Mouse (Mus musculus) hindbrain, embryonic 15.5 days (tissue): ENCODE data around the gene Sntg2. TPM values are rescaled to one million over a fixed set of nuclear protein-coding genes. Genes with fewer than 3 reads are reported as not detected.

Experiments
- ATAC-seq: fragments of 200-750 bp; cut with Nextera tagmentation; 2 replicates; pipeline ENCODE4 v1.8.0; 2017; ENCODE audit warnings: low read depth, moderate number of reproducible peaks, moderate TSS enrichment; ENCODE audit not compliant: low FRiP score
- H3K27ac ChIP-seq: fragments of 300-500 bp; sonication (generic); replicated peaks from 2 replicates; pipeline ENCODE4 v1.5.1; 2015; ENCODE audit warnings: mild to moderate bottlenecking, inconsistent platforms
- H3K27me3 ChIP-seq: fragments of 300-500 bp; sonication (generic); 2 replicates; pipeline ENCODE4 v1.6.1; 2015; ENCODE audit warnings: control low read depth, inconsistent platforms
- H3K36me3 ChIP-seq: fragments of 300-500 bp; sonication (generic); 2 replicates; pipeline ENCODE4 v1.6.1; 2015; ENCODE audit warnings: control low read depth, inconsistent platforms
- H3K4me1 ChIP-seq: fragments of 300-500 bp; sonication (generic); replicated peaks from 2 replicates; pipeline ENCODE4 v1.6.1; 2015; ENCODE audit warnings: control low read depth, inconsistent platforms
- H3K4me2 ChIP-seq: fragments of 300-500 bp; sonication (generic); 2 replicates; pipeline ENCODE4 v1.6.1; 2015; ENCODE audit warnings: moderate library complexity, mild to moderate bottlenecking, inconsistent platforms
- H3K4me3 ChIP-seq: fragments of 300-500 bp; sonication (generic); 2 replicates; pipeline ENCODE4 v1.5.1; 2015; ENCODE audit warnings: mild to moderate bottlenecking, inconsistent platforms
- H3K9ac ChIP-seq: fragments of 300-500 bp; sonication (generic); 2 replicates; pipeline ENCODE4 v1.6.1; 2015; ENCODE audit warnings: inconsistent platforms
- H3K9me3 ChIP-seq: fragments of 300-500 bp; sonication (generic); 2 replicates; pipeline ENCODE4 v1.6.1; 2016; ENCODE audit warnings: control low read depth, inconsistent platforms
- WGBS: fragments of 180-500 bp; shearing (Covaris S2); methylation state at CpG from one replicate; pipeline ENCODE4 v1.1.7; 2015; 5-methylcytosine and 5-hydroxymethylcytosine counted together
- polyA plus RNA-seq: library from polyadenylated mRNA; unstranded; fragments of >200 nt; fragmentation: Nextera tagmentation; extraction: Ambion mirVana; gene quantifications from 2 replicates; pipeline ENCODE4 v1.2.1, GENCODE M21; 2015

The Sntg2 gene
- polyA plus RNA-seq, 1 experiment from 2014 or later, result 3.7 TPM

GRCm38 (mm10) chr12:30264206-30264605 lies 109.0 kb downstream of the Sntg2 start:
- Histone ChIP-seq H3K9me3 (no peaks in the 10 kb centered on the region), H3K4me2 (no peak overlapping the region), H3K4me1 (0 out of 2 replicates have a peak, but pooled peaks cover 4% of the 10 kb centered on the region), H3K27ac (no peak overlapping the region), H3K27me3 (no peaks in the 10 kb centered on the region), H3K9ac (no peak overlapping the region), H3K36me3 (no peaks in the 10 kb centered on the region), H3K4me3 (no peak overlapping the region)
- ATAC-seq, result no peak
- 39% methylated on average over 5 of the region's 5 CpGs for WGBS

- no peak overlapping the region for H3K9ac ChIP-seq
- H3K9me3 ChIP-seq, result no peaks in the 10 kb centered on the region
- H3K4me1 ChIP-seq, result 0 out of 2 replicates have a peak, but pooled peaks cover 4% of the 10 kb centered on the region
- 46% methylated on average over 2 of the region's 2 CpGs for WGBS
- H3K27ac ChIP-seq, result no peak overlapping the region
- no peaks in the 10 kb centered on the region for H3K36me3 ChIP-seq
- no peaks in the 10 kb centered on the region for H3K27me3 ChIP-seq
- ATAC-seq, result no peak
- no peak overlapping the region for H3K4me2 ChIP-seq
- H3K4me3 ChIP-seq, result no peak overlapping the region
Observed at GRCm38 (mm10) chr12:30261187-30261586, 112.0 kb downstream of the Sntg2 start.

- Histone ChIP-seq H3K36me3 (no peaks in the 10 kb centered on the region), H3K9me3 (no peaks in the 10 kb centered on the region), H3K27me3 (no peaks in the 10 kb centered on the region), H3K27ac (no peak overlapping the region), H3K4me1 (no peaks in the 10 kb centered on the region), H3K9ac (no peak overlapping the region), H3K4me2 (no peak overlapping the region), H3K4me3 (no peak overlapping the region)
- ATAC-seq, result no peak
- WGBS, result 48% methylated on average over 2 of the region's 2 CpGs
Observed at GRCm38 (mm10) chr12:30258641-30259040, 114.5 kb downstream of the Sntg2 start.

GRCm38 (mm10) chr12:30257664-30258063 lies 115.5 kb downstream of the Sntg2 start:
- H3K36me3 ChIP-seq, result no peaks in the 10 kb centered on the region
- H3K4me1 ChIP-seq, result no peaks in the 10 kb centered on the region
- no peaks in the 10 kb centered on the region for H3K9me3 ChIP-seq
- H3K27me3 ChIP-seq, result no peaks in the 10 kb centered on the region
- no peak overlapping the region for H3K27ac ChIP-seq
- H3K9ac ChIP-seq, result no peak overlapping the region
- H3K4me3 ChIP-seq, result no peak overlapping the region
- ATAC-seq, result no peak
- 88% methylated on average over 7 of the region's 7 CpGs for WGBS
- H3K4me2 ChIP-seq, result no peak overlapping the region

- WGBS, result 69% methylated on average over 3 of the region's 3 CpGs
- H3K4me2 ChIP-seq, result no peak overlapping the region
- H3K4me1 ChIP-seq, result no peaks in the 10 kb centered on the region
- H3K9me3 ChIP-seq, result no peaks in the 10 kb centered on the region
- no peaks in the 10 kb centered on the region for H3K36me3 ChIP-seq
- H3K27me3 ChIP-seq, result no peaks in the 10 kb centered on the region
- H3K4me3 ChIP-seq, result no peak overlapping the region
- ATAC-seq, result no peak
- H3K9ac ChIP-seq, result no peak overlapping the region
- H3K27ac ChIP-seq, result no peak overlapping the region
Observed at GRCm38 (mm10) chr12:30256207-30256606, 117.0 kb downstream of the Sntg2 start.

GRCm38 (mm10) chr12:30254581-30254980 lies 118.6 kb downstream of the Sntg2 start:
- H3K4me1 ChIP-seq, result no peaks in the 10 kb centered on the region
- ATAC-seq, result no peak
- no peak overlapping the region for H3K4me3 ChIP-seq
- H3K9me3 ChIP-seq, result no peaks in the 10 kb centered on the region
- WGBS, result 60% methylated on average over 10 of the region's 10 CpGs
- no peaks in the 10 kb centered on the region for H3K36me3 ChIP-seq
- H3K9ac ChIP-seq, result no peak overlapping the region
- H3K27ac ChIP-seq, result no peak overlapping the region
- no peak overlapping the region for H3K4me2 ChIP-seq
- H3K27me3 ChIP-seq, result no peaks in the 10 kb centered on the region

GRCm38 (mm10) chr12:30252381-30252780 lies 120.8 kb downstream of the Sntg2 start:
- WGBS, result 93% methylated on average over 4 of the region's 4 CpGs
- Histone ChIP-seq H3K9me3 (no peaks in the 10 kb centered on the region), H3K27me3 (no peaks in the 10 kb centered on the region), H3K4me2 (no peak overlapping the region), H3K4me1 (no peaks in the 10 kb centered on the region), H3K9ac (no peak overlapping the region), H3K36me3 (no peaks in the 10 kb centered on the region), H3K27ac (no peak overlapping the region), H3K4me3 (no peak overlapping the region)
- no peak for ATAC-seq

GRCm38 (mm10) chr12:30251283-30251829 lies 121.8 kb downstream of the Sntg2 start:
- H3K27me3 ChIP-seq, result no peaks in the 10 kb centered on the region
- no peaks in the 10 kb centered on the region for H3K36me3 ChIP-seq
- no peak overlapping the region for H3K4me3 ChIP-seq
- H3K9me3 ChIP-seq, result no peaks in the 10 kb centered on the region
- no peak overlapping the region for H3K27ac ChIP-seq
- ATAC-seq, result no peak
- H3K4me2 ChIP-seq, result no peak overlapping the region
- no peaks in the 10 kb centered on the region for H3K4me1 ChIP-seq
- 90% methylated on average over 8 of the region's 8 CpGs for WGBS
- H3K9ac ChIP-seq, result no peak overlapping the region

GRCm38 (mm10) chr12:30249068-30249467 lies 124.1 kb downstream of the Sntg2 start:
- Histone ChIP-seq H3K4me2 (no peak overlapping the region), H3K9ac (no peak overlapping the region), H3K27me3 (no peaks in the 10 kb centered on the region), H3K4me3 (no peak overlapping the region), H3K9me3 (no peaks in the 10 kb centered on the region), H3K36me3 (no peaks in the 10 kb centered on the region), H3K27ac (no peak overlapping the region), H3K4me1 (no peaks in the 10 kb centered on the region)
- WGBS, result 93% methylated on average over 3 of the region's 3 CpGs
- no peak for ATAC-seq

GRCm38 (mm10) chr12:30246286-30246945 lies 126.8 kb downstream of the Sntg2 start:
- Histone ChIP-seq H3K9ac (no peak overlapping the region), H3K4me2 (no peak overlapping the region)

GRCm38 (mm10) chr12:30244194-30244593 lies 129.0 kb downstream of the Sntg2 start:
- WGBS, result 45% methylated on average over 2 of the region's 2 CpGs
- Histone ChIP-seq H3K36me3 (no peaks in the 10 kb centered on the region), H3K4me3 (no peak overlapping the region), H3K9me3 (no peaks in the 10 kb centered on the region), H3K27me3 (no peaks in the 10 kb centered on the region), H3K9ac (no peak overlapping the region), H3K27ac (no peak overlapping the region), H3K4me2 (no peak overlapping the region), H3K4me1 (no peaks in the 10 kb centered on the region)
- ATAC-seq, result no peak

More at GRCm38 (mm10) chr12:30246286-30246945, 126.8 kb downstream of the Sntg2 start:
- no peak overlapping the region for H3K27ac ChIP-seq
- no peak overlapping the region for H3K4me3 ChIP-seq
- ATAC-seq, result no peak
- H3K36me3 ChIP-seq, result no peaks in the 10 kb centered on the region
- H3K27me3 ChIP-seq, result no peaks in the 10 kb centered on the region
- no peaks in the 10 kb centered on the region for H3K9me3 ChIP-seq
- H3K4me1 ChIP-seq, result no peaks in the 10 kb centered on the region
- WGBS, result 82% methylated on average over 5 of the region's 5 CpGs

- 88% methylated on average over 3 of the region's 3 CpGs for WGBS
- Histone ChIP-seq H3K9ac (no peak overlapping the region), H3K36me3 (no peaks in the 10 kb centered on the region), H3K27ac (no peak overlapping the region), H3K4me2 (no peak overlapping the region), H3K4me3 (no peak overlapping the region), H3K27me3 (no peaks in the 10 kb centered on the region), H3K4me1 (no peaks in the 10 kb centered on the region), H3K9me3 (no peaks in the 10 kb centered on the region)
- no peak for ATAC-seq
Observed at GRCm38 (mm10) chr12:30240891-30241290, 132.3 kb downstream of the Sntg2 start.

GRCm38 (mm10) chr12:30234940-30235339 lies 138.2 kb downstream of the Sntg2 start:
- Histone ChIP-seq H3K36me3 (no peaks in the 10 kb centered on the region), H3K9ac (no peak overlapping the region), H3K4me2 (no peak overlapping the region), H3K4me1 (no peaks in the 10 kb centered on the region), H3K4me3 (no peak overlapping the region), H3K27ac (no peak overlapping the region), H3K9me3 (no peaks in the 10 kb centered on the region), H3K27me3 (no peaks in the 10 kb centered on the region)
- WGBS, result 42% methylated on average over 2 of the region's 2 CpGs
- ATAC-seq, result no peak
